ENCODE assay signal across 8 mouse cellular contexts in genomic region chrX:151800701-151801511, GRCm38 (mm10). TPM values are rescaled to one million over a fixed set of nuclear protein-coding genes. Genes with fewer than 3 reads are reported as not detected.
DNase-seq lines count a peak whose midpoint lies in the region; ATAC-seq lines count a peak whose summit lies in the region.

TSS of gene Huwe1 (plus strand) at chrX:151800807.

- H3K9me3 ChIP-seq in embryonic facial prominence, embryonic 11.5 days (replicated peaks; ENCODE audit: control insufficient read depth, low read length): no peaks in the 10 kb centered on the region
- H3K9me3 ChIP-seq in limb, embryonic 11.5 days (ENCODE audit: control insufficient read depth, low read length): no peaks in the 10 kb centered on the region
- no peaks in the 10 kb centered on the region for H3K9me3 ChIP-seq in midbrain, embryonic 13.5 days

- 26% methylated on average over 26 of the region's 36 CpGs for WGBS in embryonic facial prominence, embryonic 11.5 days
- WGBS in limb, embryonic 11.5 days: 16% methylated on average over 34 of the region's 36 CpGs
- 23% methylated on average over 35 of the region's 36 CpGs for WGBS in midbrain, embryonic 13.5 days

- peak within 1 kb of the TSS; percentile 30 for H3K4me2 ChIP-seq in embryonic facial prominence, embryonic 11.5 days (ENCODE audit: low read depth, low read length)
- peak within 1 kb of the TSS; percentile 29; the same call in 1 of the 2 replicates for H3K4me2 ChIP-seq in limb, embryonic 11.5 days (ENCODE audit: low read depth, severe bottlenecking)
- H3K4me2 ChIP-seq in midbrain, embryonic 13.5 days (replicated peaks): peak within 1 kb of the TSS; percentile 47

- H3K27ac ChIP-seq in embryonic facial prominence, embryonic 11.5 days (replicated peaks; ENCODE audit: low read depth, low read length): peak within 1 kb of the TSS; percentile 92
- peak within 1 kb of the TSS; percentile 87 for H3K27ac ChIP-seq in limb, embryonic 11.5 days (replicated peaks; ENCODE audit: low read depth, low read length)
- H3K27ac ChIP-seq in midbrain, embryonic 13.5 days: peak within 1 kb of the TSS; percentile 96

- DNase-seq in layer of hippocampus, adult 11-12 months (ENCODE audit: low spot score): peak; percentile 70
- DNase-seq in layer of hippocampus, adult 9-10 months (ENCODE audit: low spot score): no peak
- DNase-seq in embryonic facial prominence, embryonic 11.5 days (ENCODE audit: low spot score): peak; percentile 86
- DNase-seq in heart, adult 11 months: peak; percentile 95
- DNase-seq in kidney, adult 11 months: peak; percentile 55
- DNase-seq in limb, embryonic 11.5 days (ENCODE audit: low spot score): peak; percentile 82
- DNase-seq in spleen, adult 12 weeks (ENCODE audit: low spot score): peak; percentile 46

- no peaks in the 10 kb centered on the region for H3K36me3 ChIP-seq in embryonic facial prominence, embryonic 11.5 days (replicated peaks; ENCODE audit: control insufficient read depth, insufficient read depth, low read depth, low read length)
- no peaks in the 10 kb centered on the region for H3K36me3 ChIP-seq in limb, embryonic 11.5 days (ENCODE audit: control insufficient read depth, insufficient read depth, low read length)
- no peaks in the 10 kb centered on the region for H3K36me3 ChIP-seq in midbrain, embryonic 13.5 days

- ATAC-seq in embryonic facial prominence, embryonic 11.5 days (replicated peaks; ENCODE audit: insufficient number of reproducible peaks, low FRiP score, low TSS enrichment, low read depth): peak; percentile 76
- ATAC-seq in limb, embryonic 11.5 days (ENCODE audit: insufficient number of reproducible peaks, low FRiP score, low TSS enrichment, low read depth): peak; percentile 60
- peak; percentile 73 for ATAC-seq in midbrain, embryonic 13.5 days

- H3K27me3 ChIP-seq in embryonic facial prominence, embryonic 11.5 days (ENCODE audit: control insufficient read depth, insufficient read depth, low read length): no peaks in the 10 kb centered on the region
- peaks cover 6% of the 10 kb centered on the region; the same call in 1 of the 2 replicates for H3K27me3 ChIP-seq in limb, embryonic 11.5 days (ENCODE audit: control insufficient read depth, insufficient read depth, low read length)
- peaks cover 9% of the 10 kb centered on the region; the same call in 1 of the 2 replicates for H3K27me3 ChIP-seq in midbrain, embryonic 13.5 days

- H3K4me1 ChIP-seq in embryonic facial prominence, embryonic 11.5 days (ENCODE audit: control insufficient read depth, insufficient read depth, low read length): no peaks in the 10 kb centered on the region
- H3K4me1 ChIP-seq in limb, embryonic 11.5 days (ENCODE audit: control insufficient read depth, insufficient read depth, low read length): no peaks in the 10 kb centered on the region
- no peaks in the 10 kb centered on the region for H3K4me1 ChIP-seq in midbrain, embryonic 13.5 days (replicated peaks)

- H3K9ac ChIP-seq in embryonic facial prominence, embryonic 11.5 days (replicated peaks; ENCODE audit: low read length): peak within 1 kb of the TSS; percentile 75
- peak within 1 kb of the TSS; percentile 67 for H3K9ac ChIP-seq in limb, embryonic 11.5 days (ENCODE audit: low read length)
- H3K9ac ChIP-seq in midbrain, embryonic 13.5 days (replicated peaks): peak within 1 kb of the TSS; percentile 80

- H3K4me3 ChIP-seq in embryonic facial prominence, embryonic 11.5 days (ENCODE audit: low read depth, low read length): peak within 1 kb of the TSS; percentile 45
- H3K4me3 ChIP-seq in limb, embryonic 11.5 days (ENCODE audit: low read depth, low read length): peak within 1 kb of the TSS; percentile 52
- H3K4me3 ChIP-seq in midbrain, embryonic 13.5 days (replicated peaks): peak within 1 kb of the TSS; percentile 54

RNA-seq across cellular contexts. Expression of gene Huwe1, which starts in this region (rescaled TPM):
- 56.8 and 67.6 TPM in 2 replicates for polyA plus RNA-seq in embryonic facial prominence, embryonic 11.5 days (2014; fragmentation: Nextera tagmentation; extraction: Ambion mirVana)
- polyA plus RNA-seq in limb, embryonic 11.5 days (2014; fragmentation: Nextera tagmentation; extraction: Ambion mirVana): 75.7 and 79.7 TPM in 2 replicates
- 65.5 and 71.0 TPM in 2 replicates for polyA plus RNA-seq in midbrain, embryonic 13.5 days (2015; fragmentation: Nextera tagmentation; extraction: Ambion mirVana)
